Mouse (Mus musculus): Measurements from ENCODE around the gene Fdx1. TPM values are rescaled to one million over a fixed set of nuclear protein-coding genes. Genes with fewer than 3 reads are reported as not detected.

The Fdx1 gene
- polyA plus RNA-seq, 1 experiment from 2014 or later: 103 TPM

DNA sequence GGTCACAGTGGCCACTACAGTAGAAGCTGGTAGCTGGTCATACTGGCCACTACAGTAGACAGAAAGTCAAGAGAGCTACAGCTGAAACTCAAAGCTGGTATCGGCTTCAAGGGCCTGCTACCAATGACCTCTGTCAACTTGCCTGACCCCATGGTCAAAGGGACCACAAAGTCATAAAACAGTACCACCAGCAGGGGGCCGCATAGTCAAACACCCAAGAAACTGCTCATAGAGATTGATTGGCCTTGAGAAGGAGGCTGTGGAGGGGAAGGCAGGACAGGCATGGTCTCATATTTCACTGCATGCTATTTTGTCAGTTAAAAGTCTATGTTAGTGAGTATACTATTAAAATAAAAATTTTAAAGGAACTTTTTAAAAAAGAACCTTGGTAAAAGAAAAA lies 27.5 kb upstream of the Fdx1 start:
- H3K36me3 ChIP-seq: no peaks in the 10 kb centered on the region
- 0 out of 2 replicates have a peak, but pooled peaks cover 2% of the 10 kb centered on the region for H3K9me3 ChIP-seq
- H3K4me2 ChIP-seq: no peak overlapping the region
- WGBS: 4% methylated on average over 2 of the region's 2 CpGs
- no peak overlapping the region for H3K27ac ChIP-seq
- H3K4me1 ChIP-seq: peaks cover 2% of the 10 kb centered on the region; the same call in 1 of the 2 replicates
- H3K4me3 ChIP-seq: no peak overlapping the region
- ATAC-seq (ENCODE audit: borderline replicate concordance, extremely low read depth, low FRiP score, low TSS enrichment): no peak
- H3K9ac ChIP-seq: no peak overlapping the region
- H3K27me3 ChIP-seq: no peaks in the 10 kb centered on the region

DNA sequence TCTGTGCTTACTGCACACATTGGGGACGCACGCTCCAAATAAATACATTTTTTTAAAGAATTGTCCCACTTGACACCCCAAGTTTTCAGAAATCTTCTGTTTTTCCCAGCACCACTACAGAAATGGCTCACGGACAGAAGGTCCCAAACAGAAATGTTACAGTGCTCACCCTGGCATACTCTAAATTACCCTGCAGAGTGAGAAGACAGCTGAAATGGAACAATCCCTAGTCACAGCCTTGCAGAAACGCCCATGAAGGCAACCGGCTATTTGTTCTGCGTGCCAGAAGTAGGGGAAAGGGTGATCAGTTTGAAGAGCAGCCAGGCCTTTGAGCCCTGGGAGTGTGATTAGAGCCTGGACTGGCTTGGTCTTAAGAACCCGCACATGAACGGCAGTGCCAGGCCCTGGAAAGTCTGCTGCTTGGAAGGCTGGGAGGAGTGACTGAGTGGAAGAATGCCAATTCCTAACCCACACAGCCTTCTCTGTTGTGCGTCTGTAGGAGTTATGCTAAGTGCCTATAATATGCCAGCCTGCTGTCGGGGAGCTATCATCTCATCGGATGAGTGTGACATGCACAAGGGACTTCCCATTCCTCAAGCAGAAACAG lies 22.2 kb upstream of the Fdx1 start:
- H3K36me3 ChIP-seq: no peaks in the 10 kb centered on the region
- WGBS: 63% methylated on average over 11 of the region's 11 CpGs
- no peak overlapping the region for H3K27ac ChIP-seq
- no peak overlapping the region for H3K9ac ChIP-seq
- H3K4me3 ChIP-seq: no peak overlapping the region
- no peaks in the 10 kb centered on the region for H3K9me3 ChIP-seq
- no peak for ATAC-seq (ENCODE audit: borderline replicate concordance, extremely low read depth, low FRiP score, low TSS enrichment)
- no peaks in the 10 kb centered on the region for H3K27me3 ChIP-seq
- H3K4me2 ChIP-seq: no peak overlapping the region
- no peaks in the 10 kb centered on the region; the same call in 1 of the 2 replicates for H3K4me1 ChIP-seq

DNA sequence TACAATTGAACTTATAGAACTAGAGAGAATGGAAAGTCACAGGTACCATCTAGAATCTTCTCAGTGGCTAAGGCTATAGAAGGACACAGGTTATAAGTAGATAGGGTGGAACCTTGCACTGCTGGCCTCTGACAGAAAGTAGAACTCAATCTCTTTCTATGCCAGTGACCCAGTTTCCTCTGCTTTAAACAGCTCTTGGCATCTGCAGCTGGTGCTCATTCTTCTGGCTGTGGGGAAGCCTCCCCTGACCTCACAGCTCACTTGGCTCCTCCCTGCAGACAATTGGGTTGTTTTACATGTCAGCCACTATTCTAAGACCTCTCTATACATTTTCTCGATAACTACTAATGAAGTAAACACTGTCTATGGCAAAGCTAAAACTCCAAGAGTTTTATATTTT lies 17.8 kb upstream of the Fdx1 start:
- H3K4me1 ChIP-seq: no peaks in the 10 kb centered on the region
- ATAC-seq (ENCODE audit: borderline replicate concordance, extremely low read depth, low FRiP score, low TSS enrichment): no peak
- no peaks in the 10 kb centered on the region for H3K9me3 ChIP-seq
- no peak overlapping the region for H3K4me2 ChIP-seq
- no peak overlapping the region for H3K4me3 ChIP-seq
- H3K36me3 ChIP-seq: no peaks in the 10 kb centered on the region
- no peak overlapping the region for H3K27ac ChIP-seq
- WGBS: 53% methylated on average over 1 of the region's 1 CpGs
- H3K27me3 ChIP-seq: no peaks in the 10 kb centered on the region
- H3K9ac ChIP-seq: no peak overlapping the region

DNA sequence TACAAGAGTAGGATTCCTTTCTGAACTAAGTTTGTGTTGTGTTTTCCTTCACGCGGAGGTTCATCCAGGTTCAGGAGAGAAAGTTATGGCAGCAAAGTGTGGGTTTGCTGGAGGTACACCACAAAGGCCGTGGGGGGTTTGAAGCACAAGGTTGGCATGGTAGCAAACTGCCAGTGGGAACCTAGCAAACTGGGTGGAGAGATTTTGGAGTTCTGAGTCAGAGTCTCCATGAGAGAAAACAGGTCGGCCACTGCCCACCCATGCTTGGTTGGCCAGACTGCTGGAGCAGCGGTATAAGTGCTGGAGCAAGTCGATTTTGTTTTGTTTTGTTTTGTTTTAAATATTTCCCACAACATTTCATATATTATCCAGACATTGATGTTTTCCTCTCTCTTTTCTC lies 15.9 kb upstream of the Fdx1 start:
- no peak overlapping the region for H3K27ac ChIP-seq
- no peaks in the 10 kb centered on the region for H3K27me3 ChIP-seq
- H3K4me3 ChIP-seq: no peak overlapping the region
- H3K4me1 ChIP-seq: no peaks in the 10 kb centered on the region
- H3K36me3 ChIP-seq: no peaks in the 10 kb centered on the region
- WGBS: 86% methylated on average over 6 of the region's 6 CpGs
- no peaks in the 10 kb centered on the region for H3K9me3 ChIP-seq
- no peak overlapping the region for H3K9ac ChIP-seq
- ATAC-seq (ENCODE audit: borderline replicate concordance, extremely low read depth, low FRiP score, low TSS enrichment): no peak
- no peak overlapping the region for H3K4me2 ChIP-seq

DNA sequence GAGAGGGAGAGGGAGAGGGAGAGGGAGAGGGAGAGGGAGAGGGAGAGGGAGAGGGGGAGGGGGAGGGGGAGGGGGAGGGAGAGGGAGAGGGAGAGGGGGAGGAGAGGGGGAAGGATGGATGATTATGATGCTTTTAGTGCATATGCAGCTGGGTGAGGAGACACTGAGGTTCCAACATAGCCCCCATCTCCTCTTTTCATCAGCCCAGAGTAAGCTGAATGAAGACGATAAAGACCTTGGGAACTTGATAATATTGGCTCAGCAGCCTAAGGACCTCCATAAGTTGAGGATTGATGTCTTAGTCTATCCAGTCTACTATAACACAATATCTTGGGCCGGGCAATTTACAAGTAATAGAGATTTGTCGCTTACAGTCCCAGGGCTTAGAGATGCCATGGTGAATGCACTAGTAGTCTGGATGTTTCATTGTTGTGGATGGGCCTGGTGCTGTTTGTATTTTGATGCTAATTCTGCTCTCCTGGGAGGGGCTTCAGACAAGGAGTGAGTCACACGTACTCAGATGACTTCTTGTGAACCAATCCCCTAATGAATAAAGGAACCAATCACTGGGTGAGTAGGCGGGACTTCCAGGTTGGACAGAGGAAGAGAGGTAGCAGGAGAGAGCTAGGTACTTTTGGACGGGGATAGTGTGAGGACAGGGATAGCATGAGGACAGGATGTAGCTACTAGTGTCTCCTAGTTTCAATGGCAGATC lies 15.3 kb upstream of the Fdx1 start:
- Histone ChIP-seq H3K4me2 (no peak overlapping the region), H3K4me1 (no peaks in the 10 kb centered on the region), H3K9ac (no peak overlapping the region), H3K27ac (no peak overlapping the region), H3K4me3 (no peak overlapping the region), H3K9me3 (no peaks in the 10 kb centered on the region), H3K36me3 (no peaks in the 10 kb centered on the region), H3K27me3 (no peaks in the 10 kb centered on the region)
- no peak for ATAC-seq (ENCODE audit: borderline replicate concordance, extremely low read depth, low FRiP score, low TSS enrichment)
- WGBS: 88% methylated on average over 6 of the region's 6 CpGs

DNA sequence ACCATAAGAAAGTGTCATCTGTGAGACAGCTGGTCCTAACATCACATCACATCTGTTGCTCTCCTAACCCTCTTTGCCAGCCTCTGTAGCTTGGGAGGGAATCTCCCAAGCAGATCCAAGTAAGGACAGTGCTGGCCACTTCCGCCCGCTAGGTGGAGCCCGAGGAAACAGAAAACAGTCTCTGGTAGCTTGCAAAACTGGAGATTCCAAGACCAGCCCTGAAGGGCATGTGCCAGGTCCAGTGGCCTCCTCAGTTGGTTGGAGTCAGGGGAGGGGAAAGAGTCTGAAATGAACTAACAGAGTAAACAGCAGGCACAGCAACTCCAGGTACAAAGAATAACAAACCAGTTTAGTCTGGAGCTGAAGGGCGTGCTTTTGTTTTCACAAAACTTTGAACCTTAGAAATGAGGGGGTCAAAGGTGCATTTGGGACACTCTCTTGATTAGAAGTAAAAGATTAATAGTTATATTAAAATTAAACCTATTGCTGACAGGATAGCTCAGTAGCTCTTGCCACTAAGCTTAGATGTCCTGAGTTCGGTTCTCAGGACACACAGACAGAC lies 14.2 kb upstream of the Fdx1 start:
- no peak overlapping the region for H3K27ac ChIP-seq
- H3K36me3 ChIP-seq: no peaks in the 10 kb centered on the region
- H3K9ac ChIP-seq: no peak overlapping the region
- H3K9me3 ChIP-seq: no peaks in the 10 kb centered on the region
- H3K4me1 ChIP-seq: no peaks in the 10 kb centered on the region
- no peak overlapping the region for H3K4me2 ChIP-seq
- WGBS: 40% methylated on average over 5 of the region's 5 CpGs
- no peaks in the 10 kb centered on the region for H3K27me3 ChIP-seq
- H3K4me3 ChIP-seq: no peak overlapping the region
- ATAC-seq (ENCODE audit: borderline replicate concordance, extremely low read depth, low FRiP score, low TSS enrichment): peak; percentile 77

DNA sequence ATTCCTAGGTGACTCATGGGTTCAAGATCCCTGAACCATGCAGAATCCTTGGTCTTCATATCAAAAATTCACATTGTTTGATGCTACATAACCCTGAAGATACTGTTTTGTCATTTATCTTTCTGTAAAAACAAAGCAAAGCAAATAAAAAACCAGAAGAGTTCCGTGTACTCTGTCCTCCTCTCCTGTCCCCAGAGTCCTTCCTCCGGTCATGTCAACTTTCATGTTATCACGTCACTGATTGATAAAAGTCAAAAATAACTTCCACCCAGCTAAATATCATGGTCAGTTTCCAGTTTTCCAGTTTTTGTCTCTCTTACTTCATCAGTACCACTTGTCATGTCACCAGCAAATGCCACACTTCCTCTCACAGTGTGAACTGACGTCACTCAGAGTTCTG lies 11.5 kb upstream of the Fdx1 start:
- H3K9me3 ChIP-seq: no peaks in the 10 kb centered on the region
- H3K27me3 ChIP-seq: no peaks in the 10 kb centered on the region
- no peak for ATAC-seq (ENCODE audit: borderline replicate concordance, extremely low read depth, low FRiP score, low TSS enrichment)

DNA sequence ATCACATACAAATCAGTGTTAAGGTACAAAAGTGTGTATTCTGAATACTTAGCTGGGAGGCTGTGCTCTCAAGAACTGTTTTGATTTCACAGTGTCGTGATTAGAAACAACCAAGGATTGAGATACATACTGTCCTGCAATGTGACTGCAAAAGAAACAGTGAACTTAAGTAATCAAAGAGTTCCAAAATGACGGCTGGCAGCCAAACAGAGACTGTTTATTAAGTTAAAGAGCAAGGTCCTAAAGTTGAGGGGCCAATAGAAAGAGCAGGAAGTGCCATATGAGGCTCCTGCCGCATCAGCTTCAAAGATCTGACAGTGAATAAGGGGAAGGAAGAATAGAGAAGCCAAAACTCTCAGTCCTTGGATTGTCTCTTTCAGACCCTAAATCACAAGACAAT lies 10.5 kb upstream of the Fdx1 start:
- Histone ChIP-seq H3K27me3 (no peaks in the 10 kb centered on the region), H3K27ac (no peak overlapping the region), H3K4me2 (no peak overlapping the region), H3K36me3 (no peaks in the 10 kb centered on the region), H3K4me3 (no peak overlapping the region), H3K4me1 (no peaks in the 10 kb centered on the region), H3K9me3 (no peaks in the 10 kb centered on the region), H3K9ac (no peak overlapping the region)
- WGBS: 34% methylated on average over 3 of the region's 3 CpGs
- ATAC-seq (ENCODE audit: borderline replicate concordance, extremely low read depth, low FRiP score, low TSS enrichment): no peak

More for the DNA sequence above, 11.5 kb upstream of the Fdx1 start:
- Histone ChIP-seq H3K36me3 (no peaks in the 10 kb centered on the region), H3K27ac (no peak overlapping the region), H3K4me3 (no peak overlapping the region), H3K4me2 (no peak overlapping the region), H3K9ac (no peak overlapping the region), H3K4me1 (no peaks in the 10 kb centered on the region)
- 56% methylated on average over 4 of the region's 4 CpGs for WGBS

DNA sequence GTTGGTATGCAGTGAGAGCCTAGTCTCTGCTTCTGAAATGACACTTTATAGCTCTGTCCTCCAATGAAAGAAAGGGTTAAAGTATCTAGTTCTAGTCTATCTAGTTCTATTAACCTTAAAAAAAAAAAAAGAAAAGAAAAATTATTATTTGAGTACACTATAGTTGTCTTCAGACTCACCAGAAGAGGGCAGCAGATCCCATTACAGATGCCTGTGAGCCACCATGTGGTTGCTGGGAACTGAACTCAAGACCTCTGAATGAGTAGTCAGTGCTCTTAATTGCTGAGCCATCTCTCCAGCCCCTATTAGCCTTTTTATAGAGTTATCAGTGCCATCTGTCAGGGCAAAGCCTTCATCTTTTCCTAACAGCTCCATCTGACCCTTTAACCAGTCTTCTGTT lies 3.0 kb upstream of the Fdx1 start:
- Histone ChIP-seq H3K9me3 (no peaks in the 10 kb centered on the region), H3K36me3 (no peaks in the 10 kb centered on the region), H3K4me2 (no peak overlapping the region), H3K4me3 (no peak overlapping the region), H3K27ac (no peak overlapping the region), H3K4me1 (peaks cover 9% of the 10 kb centered on the region; the same call in 1 of the 2 replicates), H3K9ac (no peak overlapping the region), H3K27me3 (no peaks in the 10 kb centered on the region)
- no peak for ATAC-seq (ENCODE audit: borderline replicate concordance, extremely low read depth, low FRiP score, low TSS enrichment)

DNA sequence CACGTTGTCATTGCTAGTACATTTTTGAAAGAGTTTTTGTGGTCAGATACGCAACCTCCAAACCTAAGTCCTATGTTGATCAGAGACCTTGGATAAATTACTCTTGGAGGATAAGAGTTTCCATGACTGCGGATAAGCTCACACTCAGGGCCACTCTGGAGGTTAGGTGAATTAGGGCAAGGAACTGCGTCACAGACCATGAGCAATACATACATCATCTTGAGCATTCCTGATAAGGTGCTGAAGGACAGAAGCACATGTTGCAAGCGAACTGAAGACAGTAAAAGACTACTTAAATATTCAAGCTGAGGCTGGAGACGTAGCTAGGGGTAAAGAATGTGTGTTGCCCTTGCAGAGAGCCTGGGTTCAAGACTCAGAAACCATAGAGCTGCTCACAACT lies 754 bp upstream of the Fdx1 start:
- Histone ChIP-seq H3K27me3 (no peaks in the 10 kb centered on the region), H3K36me3 (no peaks in the 10 kb centered on the region), H3K27ac (no peak overlapping the region), H3K4me3 (no peak overlapping the region), H3K9ac (no peak overlapping the region), H3K4me2 (no peak overlapping the region), H3K9me3 (no peaks in the 10 kb centered on the region), H3K4me1 (peaks cover 29% of the 10 kb centered on the region)
- no peak for ATAC-seq (ENCODE audit: borderline replicate concordance, extremely low read depth, low FRiP score, low TSS enrichment)
- WGBS: 50% methylated on average over 6 of the region's 6 CpGs

DNA sequence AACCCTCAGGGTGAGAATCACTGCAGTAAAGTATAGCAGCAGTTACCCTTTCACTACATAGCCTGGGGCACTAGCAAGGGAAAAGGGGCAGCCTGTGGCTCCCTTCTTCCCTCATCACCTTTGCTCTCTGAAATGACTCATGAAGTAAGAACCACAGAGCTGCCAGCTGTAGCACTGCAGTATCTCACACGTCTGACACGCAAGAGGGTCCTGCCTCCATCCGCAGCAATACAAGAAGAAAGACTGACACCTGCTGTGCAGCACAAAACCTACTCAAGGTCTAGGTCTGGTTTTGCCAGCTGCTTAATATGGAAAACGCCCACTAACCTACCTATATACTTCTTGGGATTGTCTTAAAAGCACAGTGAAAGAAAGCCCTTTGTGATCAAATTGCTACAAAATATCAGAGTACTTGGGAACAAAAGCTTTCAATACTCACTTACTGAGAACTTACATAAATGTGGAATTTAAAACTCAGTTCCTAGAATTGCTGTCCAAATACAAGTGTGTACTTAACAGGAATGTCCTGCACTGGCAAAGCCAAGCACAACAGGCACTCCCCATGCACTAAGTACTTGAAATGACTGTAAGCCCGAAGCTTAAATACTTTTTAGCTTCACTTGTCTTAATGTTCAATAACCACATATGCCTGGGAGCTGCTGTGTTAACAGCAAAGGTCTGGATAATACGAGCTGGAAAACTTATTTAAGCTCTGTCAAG lies 2.0 kb downstream of the Fdx1 start:
- H3K27me3 ChIP-seq: no peaks in the 10 kb centered on the region
- peak overlapping the region; percentile 85 for H3K27ac ChIP-seq
- H3K4me1 ChIP-seq: peaks cover 29% of the 10 kb centered on the region
- H3K9me3 ChIP-seq: no peaks in the 10 kb centered on the region
- H3K4me2 ChIP-seq: peak overlapping the region; percentile 56
- 48% methylated on average over 6 of the region's 6 CpGs for WGBS
- H3K36me3 ChIP-seq: peaks cover 3% of the 10 kb centered on the region; the same call in 1 of the 2 replicates
- ATAC-seq (ENCODE audit: borderline replicate concordance, extremely low read depth, low FRiP score, low TSS enrichment): peak; percentile 17; the same call in 1 of the 2 replicates
- 0 out of 2 replicates have a peak overlapping the region, but pooled peaks have one; percentile 1 for H3K9ac ChIP-seq
- H3K4me3 ChIP-seq: peak overlapping the region; percentile 4; the same call in 1 of the 2 replicates

DNA sequence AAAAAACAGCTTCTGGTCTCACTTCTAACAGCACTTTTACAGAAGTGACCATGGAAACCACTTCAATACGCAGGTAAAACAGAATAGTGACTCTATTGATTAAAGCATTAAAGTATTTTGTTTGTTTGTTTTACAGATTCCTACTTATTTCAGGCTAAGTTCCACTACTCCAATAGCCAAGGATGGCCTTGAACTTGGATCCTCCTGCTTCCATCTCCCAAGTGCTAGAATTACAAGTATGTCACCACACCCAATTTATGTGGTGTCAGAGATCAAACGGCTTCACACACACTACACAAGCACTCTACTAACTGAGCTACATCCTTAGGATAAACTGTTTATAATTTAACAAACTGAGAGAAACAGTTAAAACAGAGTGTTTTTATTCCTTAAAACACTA lies 3.0 kb downstream of the Fdx1 start:
- 36% methylated on average over 2 of the region's 2 CpGs for WGBS
- H3K36me3 ChIP-seq: peaks cover 12% of the 10 kb centered on the region

More for the DNA sequence above, 3.0 kb downstream of the Fdx1 start:
- peaks cover 29% of the 10 kb centered on the region for H3K4me1 ChIP-seq
- H3K27ac ChIP-seq: no peak overlapping the region
- no peak for ATAC-seq (ENCODE audit: borderline replicate concordance, extremely low read depth, low FRiP score, low TSS enrichment)
- no peak overlapping the region for H3K9ac ChIP-seq
- H3K4me2 ChIP-seq: peak overlapping the region; percentile 56
- H3K27me3 ChIP-seq: no peaks in the 10 kb centered on the region
- no peaks in the 10 kb centered on the region for H3K9me3 ChIP-seq
- no peak overlapping the region for H3K4me3 ChIP-seq

All from lung, embryonic 15.5 days (tissue).